Mouse (Mus musculus) adrenal gland, postnatal 14 days (tissue): ENCODE results near the gene Depdc1b. TPM values are rescaled to one million over a fixed set of nuclear protein-coding genes. Genes with fewer than 3 reads are reported as not detected.

Source experiments
- DNase-seq: peaks from one replicate; pipeline ENCODE4 v3.0.0; 2021; ENCODE audit warnings: mixed read lengths
- total RNA-seq: library from RNA; stranded (reverse); gene quantifications from 2 replicates; pipeline ENCODE4 v1.2.3, GENCODE M21; 2021

Depdc1b gene
- total RNA-seq, 1 experiment from 2014 or later: 3.9 TPM

DNA sequence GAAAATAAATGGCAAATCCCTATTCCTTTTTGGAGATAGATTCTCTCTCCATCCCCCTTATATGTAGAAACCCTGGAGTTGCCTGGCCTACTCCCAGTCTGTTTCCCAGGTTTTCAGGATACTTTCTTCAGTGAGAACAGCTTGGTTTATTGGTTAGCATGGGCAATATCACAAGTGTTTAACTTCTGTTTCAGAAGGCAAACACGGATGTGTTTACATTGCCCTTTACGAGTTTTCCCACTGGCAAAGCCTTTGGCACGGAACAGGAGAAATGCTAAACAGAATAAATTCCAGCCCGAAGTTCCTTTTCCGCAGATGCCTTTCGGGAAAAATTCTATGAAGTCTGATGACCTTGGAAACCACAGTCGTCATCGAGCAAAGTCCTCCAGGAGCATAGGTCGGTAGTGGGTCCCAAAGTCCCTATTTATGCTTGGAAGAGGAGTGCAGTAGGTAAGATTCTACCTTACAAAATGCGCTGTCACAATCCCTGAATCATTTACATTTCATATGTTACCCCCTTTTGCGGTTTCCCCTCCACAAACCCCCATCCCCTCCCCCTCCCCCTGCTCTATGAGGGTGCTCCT is 132.3 kb downstream of the Depdc1b start:
- DNase-seq: no peak

DNA sequence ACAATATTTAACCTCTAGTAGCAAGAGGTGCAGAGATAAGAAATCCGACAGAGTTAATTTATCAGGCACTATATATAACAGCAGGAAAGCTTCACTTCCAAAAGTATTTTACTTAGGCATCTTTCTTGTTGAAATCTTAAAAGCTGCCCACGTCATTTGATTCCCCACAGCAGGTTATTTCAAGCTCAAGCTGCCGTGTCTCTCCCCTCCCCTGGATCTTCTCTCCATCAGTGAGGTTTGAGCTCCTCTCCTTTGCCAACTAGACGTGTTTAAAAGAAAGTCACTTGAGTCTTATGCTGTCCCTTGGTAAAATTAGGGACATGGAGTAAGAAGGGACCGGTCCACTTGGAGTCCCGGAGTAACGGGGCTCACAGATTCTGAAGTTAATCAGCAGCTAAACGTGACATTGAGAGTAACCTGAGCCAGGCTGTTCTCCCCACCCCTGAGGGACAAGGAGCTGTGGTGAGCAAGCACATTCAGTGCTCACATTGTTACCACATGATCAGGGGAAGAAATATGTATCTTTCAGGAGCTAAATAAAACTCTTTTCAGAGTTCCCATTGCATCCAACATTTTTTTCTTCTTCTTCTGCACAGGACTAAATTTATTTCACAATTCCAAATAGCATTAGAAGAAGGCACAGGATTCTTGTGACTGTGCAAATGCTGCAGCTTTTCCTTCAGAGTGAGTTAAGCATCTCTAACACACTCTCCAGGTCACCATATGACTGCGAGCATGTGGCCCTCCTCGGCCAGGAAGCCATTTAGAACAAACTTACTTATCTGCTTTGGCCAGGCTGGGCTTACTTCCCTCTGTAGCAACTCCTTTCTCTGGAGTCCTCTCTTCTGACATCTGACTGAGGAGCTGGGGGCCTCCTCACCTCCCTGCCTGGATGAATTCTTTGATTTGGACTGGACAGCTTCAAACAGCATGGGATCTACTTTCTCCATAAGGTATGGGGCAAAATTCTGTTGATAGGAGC is 133.3 kb downstream of the Depdc1b start, which contains the start of gene Pde4d:
Pde4d (plus strand) TSS at position 833 of the 982 bp plus-strand sequence.
- DNase-seq: no peak

DNA sequence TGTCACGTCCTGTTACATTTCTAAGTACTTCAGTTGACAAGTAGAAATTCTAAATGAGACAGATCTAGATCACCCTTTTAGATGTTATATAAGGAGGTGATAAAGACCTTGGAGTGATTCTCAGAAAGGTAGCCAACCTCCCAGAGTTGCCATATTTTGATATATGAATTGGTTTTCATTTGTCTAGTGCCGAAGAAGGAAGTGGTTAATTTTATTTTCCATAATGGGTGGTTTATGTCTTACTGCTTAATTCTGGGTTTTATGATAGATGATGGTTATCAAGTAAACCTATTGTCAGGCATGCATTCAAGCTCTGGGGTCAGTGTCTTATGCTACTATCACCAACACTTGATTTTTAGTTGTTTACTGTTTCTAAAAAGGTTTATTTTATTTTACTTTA is 135.0 kb downstream of the Depdc1b start:
- no peak for DNase-seq

DNA sequence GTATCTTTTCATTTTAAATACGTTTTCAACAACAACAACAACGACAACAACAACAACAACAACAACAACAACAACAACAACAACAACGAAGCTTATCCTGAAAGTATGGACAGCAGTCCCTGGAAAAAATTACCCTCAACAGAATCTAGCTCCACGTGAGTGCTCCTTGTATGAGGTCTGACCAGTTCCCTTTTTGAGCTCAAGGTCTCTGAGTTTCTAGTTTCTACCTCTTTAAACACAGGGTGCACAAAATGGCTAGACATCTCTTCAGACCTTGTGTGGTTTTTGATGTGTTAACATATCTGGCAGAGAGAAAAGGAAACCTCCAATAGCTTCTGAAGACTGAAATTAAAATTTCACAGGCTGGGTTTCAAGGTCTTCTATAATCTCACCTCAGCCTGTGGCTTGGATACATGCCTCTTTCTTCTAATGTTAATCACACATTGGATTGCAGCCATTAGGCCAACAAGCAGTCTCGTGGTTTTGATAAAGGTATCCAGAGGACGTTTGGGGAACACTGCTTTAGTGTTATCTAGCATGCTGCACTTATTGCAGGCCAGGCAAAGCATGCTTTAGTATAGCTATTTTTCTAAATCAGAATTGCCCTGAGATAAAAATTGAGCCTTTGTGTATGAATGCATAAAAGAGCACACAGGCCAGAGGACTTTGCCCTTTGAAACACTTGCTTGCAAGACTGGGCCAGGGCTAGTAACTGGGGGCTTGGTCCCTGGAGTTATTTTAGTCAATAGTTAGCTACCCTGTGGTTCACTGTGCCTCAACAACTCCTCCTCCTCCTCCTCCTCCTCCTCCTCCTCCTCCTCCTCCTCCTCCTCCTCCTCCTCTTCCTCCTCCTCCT is 137.2 kb downstream of the Depdc1b start:
- DNase-seq: no peak

Other genes with a start within 250 kb of the Depdc1b start
- 40.5 and 45.4 TPM in 2 replicates for gene Ndufaf2, start 157.7 kb upstream of the Depdc1b start, total RNA-seq
- 11.2 and 12.5 TPM in 2 replicates for gene Ercc8, start 157.6 kb upstream of the Depdc1b start, total RNA-seq
- 3.2 and 3.5 TPM in 2 replicates for gene Elovl7, start 101.9 kb upstream of the Depdc1b start, total RNA-seq
- gene Pde4d, start 133.6 kb downstream of the Depdc1b start, total RNA-seq: 61.8 and 67.1 TPM in 2 replicates